Mouse (Mus musculus) neural tube, embryonic 10.5 days (tissue): ENCODE data around the gene Zc3h4.

Experiments used
- DNase-seq: peaks from one replicate; pipeline ENCODE4 v3.0.0-alpha.2; 2017; ENCODE audit warnings: low spot score; ENCODE audit errors: extremely low spot score

Gene Zc3h4

GRCm38 (mm10) chr7:16426129-16426729, 25.5 kb downstream of the Zc3h4 start:
- DNase-seq, result peak; percentile 68

GRCm38 (mm10) chr7:16433352-16433971, 32.8 kb downstream of the Zc3h4 start:
- no peak for DNase-seq

- no peak for DNase-seq
Observed at GRCm38 (mm10) chr7:16435088-16435487, 34.4 kb downstream of the Zc3h4 start.

- no peak for DNase-seq
Observed at GRCm38 (mm10) chr7:16441241-16441640, 40.5 kb downstream of the Zc3h4 start.

- DNase-seq, result no peak
Observed at GRCm38 (mm10) chr7:16451656-16452055, 50.9 kb downstream of the Zc3h4 start.

GRCm38 (mm10) chr7:16452587-16453073, 51.9 kb downstream of the Zc3h4 start, which contains the start of gene Tmem160:
Tmem160 (plus strand) TSS chr7:16452779.
- no peak for DNase-seq

- peak; percentile 77 for DNase-seq
Observed at GRCm38 (mm10) chr7:16453118-16453711, 52.5 kb downstream of the Zc3h4 start.

- DNase-seq, result no peak
Observed at GRCm38 (mm10) chr7:16455016-16455415, 54.3 kb downstream of the Zc3h4 start.

- no peak for DNase-seq
Observed at GRCm38 (mm10) chr7:16456289-16456688, 55.6 kb downstream of the Zc3h4 start.

- DNase-seq, result no peak
Observed at GRCm38 (mm10) chr7:16460566-16460965, 59.9 kb downstream of the Zc3h4 start.

- no peak for DNase-seq
Observed at GRCm38 (mm10) chr7:16461151-16461550, 60.4 kb downstream of the Zc3h4 start.

- DNase-seq, result no peak
Observed at GRCm38 (mm10) chr7:16461705-16462104, 61.0 kb downstream of the Zc3h4 start.

GRCm38 (mm10) chr7:16463214-16463613, 62.5 kb downstream of the Zc3h4 start:
- peak; percentile 93 for DNase-seq

- DNase-seq, result peak; percentile 73
Observed at GRCm38 (mm10) chr7:16465160-16465559, 64.5 kb downstream of the Zc3h4 start.

GRCm38 (mm10) chr7:16465568-16465967, 64.9 kb downstream of the Zc3h4 start:
- no peak for DNase-seq

GRCm38 (mm10) chr7:16466565-16466964, 65.9 kb downstream of the Zc3h4 start:
- DNase-seq, result no peak

GRCm38 (mm10) chr7:16468115-16468514, 67.4 kb downstream of the Zc3h4 start:
- no peak for DNase-seq

GRCm38 (mm10) chr7:16471549-16471948, 70.8 kb downstream of the Zc3h4 start:
- DNase-seq, result no peak

- DNase-seq, result no peak
Observed at GRCm38 (mm10) chr7:16472116-16472709, 71.5 kb downstream of the Zc3h4 start.

- no peak for DNase-seq
Observed at GRCm38 (mm10) chr7:16473847-16474246, 73.1 kb downstream of the Zc3h4 start.

GRCm38 (mm10) chr7:16474445-16474844, 73.7 kb downstream of the Zc3h4 start:
- DNase-seq, result no peak

- no peak for DNase-seq
Observed at GRCm38 (mm10) chr7:16475321-16475720, 74.6 kb downstream of the Zc3h4 start.
